Mouse (Mus musculus) gastrocnemius, postnatal 14 days (tissue): ENCODE data around the gene Zfp260. TPM values are rescaled to one million over a fixed set of nuclear protein-coding genes. Genes with fewer than 3 reads are reported as not detected.

Experiments used
- DNase-seq: peaks from one replicate; pipeline ENCODE4 v3.0.0; 2021; ENCODE audit warnings: mixed read lengths
- intact Hi-C: fragments of 180-260 bp; cut with DNase I; formaldehyde crosslinking; loops from one replicate; pipeline ENCODE4 v1.15.1; 2025; ENCODE audit warnings: low total_unique reads
- long read RNA-seq, 2 experiments: library from polyadenylated mRNA; stranded (forward); transcript quantifications; one replicate each; pipeline ENCODE4 v2.0.0; 2021
- total RNA-seq, 2 experiments: library from RNA; stranded (reverse); gene quantifications; 2 replicates each; pipeline ENCODE4 v1.2.3; 2021

Zfp260 gene
- 10 to 100 TPM; 29.9 to 33.5 TPM for total RNA-seq
- long read RNA-seq, experiment 1, full-length matches to known transcripts: 15 of 17 reads
- long read RNA-seq, experiment 1, partial matches to known transcripts: 0 of 17 reads
- long read RNA-seq, experiment 1, other reads (novel, unspliced or antisense): 2 of 17 reads
- long read RNA-seq, experiment 2, full-length matches to known transcripts: 17 of 21 reads
- long read RNA-seq, experiment 2, partial matches to known transcripts: 0 of 21 reads
- long read RNA-seq, experiment 2, other reads (novel, unspliced or antisense): 4 of 21 reads

GRCm38 (mm10) chr7:30094646-30095429 lies at the start of gene Zfp260:
TSS of gene Zfp260 (plus strand) at chr7:30094777.
- peak; percentile 89 for DNase-seq
- intact Hi-C loops: loop anchor here (10.0 kb wide), 1 partner anchor 70 kb away; the partner anchor contains the start of gene Zfp146

GRCm38 (mm10) chr7:30048126-30048525 lies 46.5 kb upstream of the Zfp260 start:
- DNase-seq: no peak
- intact Hi-C loops: no loop called here

- intact Hi-C loops: no loop called here
- peak; percentile 91 for DNase-seq
Measured at GRCm38 (mm10) chr7:30050882-30051548, 43.6 kb upstream of the Zfp260 start, which contains the start of gene Zfp14. TSS of gene Zfp14 (minus strand) at chr7:30051380.

GRCm38 (mm10) chr7:30053591-30053990 lies 41.0 kb upstream of the Zfp260 start:
- intact Hi-C loops: no loop called here
- DNase-seq: no peak

- no peak for DNase-seq
- intact Hi-C loops: no loop called here
Measured at GRCm38 (mm10) chr7:30060341-30060740, 34.2 kb upstream of the Zfp260 start.

GRCm38 (mm10) chr7:30062478-30062877 lies 32.1 kb upstream of the Zfp260 start:
- intact Hi-C loops: no loop called here
- DNase-seq: no peak

- intact Hi-C loops: no loop called here
Measured at GRCm38 (mm10) chr7:30064622-30065021, 30.0 kb upstream of the Zfp260 start.

GRCm38 (mm10) chr7:30072146-30073028 lies 22.2 kb upstream of the Zfp260 start, which contains the start of gene Zfp82:
TSS of gene Zfp82 (minus strand) at chr7:30072900.
- peak; percentile 82 for DNase-seq

More at GRCm38 (mm10) chr7:30064622-30065021, 30.0 kb upstream of the Zfp260 start:
- no peak for DNase-seq

GRCm38 (mm10) chr7:30086524-30086923 lies 8.1 kb upstream of the Zfp260 start:
- intact Hi-C loops: no loop called here
- no peak for DNase-seq

More at GRCm38 (mm10) chr7:30072146-30073028, 22.2 kb upstream of the Zfp260 start, which contains the start of gene Zfp82:
- intact Hi-C loops: no loop called here

GRCm38 (mm10) chr7:30089405-30089804 lies 5.2 kb upstream of the Zfp260 start:
- intact Hi-C loops: no loop called here
- no peak for DNase-seq

- peak; percentile 95 for DNase-seq
- intact Hi-C loops: loop anchor here (10.0 kb wide), 1 partner anchor 74 kb away; the partner anchor contains the start of gene Zfp146
Measured at GRCm38 (mm10) chr7:30090092-30090969, 4.2 kb upstream of the Zfp260 start, which contains the start of the genes Gm26920 and Zfp566. TSS of gene Gm26920 (minus strand) at chr7:30090410. TSS of gene Zfp566 (minus strand) at chr7:30090527.

- intact Hi-C loops: loop anchor here (10.0 kb wide), 1 partner anchor 74 kb away; the partner anchor contains the start of gene Zfp146
- no peak for DNase-seq
Measured at GRCm38 (mm10) chr7:30090970-30091585, 3.5 kb upstream of the Zfp260 start.

- DNase-seq: no peak
- intact Hi-C loops: loop anchor here (10.0 kb wide), 1 partner anchor 72 kb away; the partner anchor contains the start of gene Zfp146
Measured at GRCm38 (mm10) chr7:30092666-30093065, 1.9 kb upstream of the Zfp260 start.

GRCm38 (mm10) chr7:30093918-30094415 lies 610 bp upstream of the Zfp260 start:
- DNase-seq: no peak
- intact Hi-C loops: loop anchor here (10.0 kb wide), 1 partner anchor 71 kb away; the partner anchor contains the start of gene Zfp146

GRCm38 (mm10) chr7:30095551-30096125 lies 1.1 kb downstream of the Zfp260 start:
- intact Hi-C loops: loop anchor here (10.0 kb wide), 1 partner anchor 69 kb away; the partner anchor contains the start of gene Zfp146

GRCm38 (mm10) chr7:30099297-30099696 lies 4.7 kb downstream of the Zfp260 start:
- intact Hi-C loops: loop anchor here (10.0 kb wide), 1 partner anchor 66 kb away; the partner anchor contains the start of gene Zfp146
- DNase-seq: peak; percentile 27

More at GRCm38 (mm10) chr7:30095551-30096125, 1.1 kb downstream of the Zfp260 start:
- no peak for DNase-seq
